Mouse (Mus musculus) limb, embryonic 12.5 days (tissue): ENCODE measurements at regions not wholly inside any gene's neighbourhood (a gene's known extent, or its start where the extent isn't known, plus 50 kb on each side); places are given as distances from the start of the nearest gene placed in this dataset.
A peak's percentile ranks its signal among the peaks of the same experiment; 100 is the strongest.

Source experiments
- ATAC-seq: fragments of 200-750 bp; cut with Nextera tagmentation; 2 replicates; pipeline ENCODE4 v1.8.0; 2017; ENCODE audit warnings: low read depth, moderate TSS enrichment; ENCODE audit not compliant: insufficient number of reproducible peaks, insufficient read depth, low FRiP score, low TSS enrichment
- H3K27ac ChIP-seq: fragments of 300-500 bp; sonication (generic); 2 replicates; pipeline ENCODE4 v1.5.1; 2016; ENCODE audit warnings: mild to moderate bottlenecking, moderate library complexity
- H3K27me3 ChIP-seq: fragments of 300-500 bp; sonication (generic); 2 replicates; pipeline ENCODE4 v1.6.1; 2016; ENCODE audit warnings: mild to moderate bottlenecking, moderate library complexity
- H3K36me3 ChIP-seq: fragments of 300-500 bp; sonication (generic); 2 replicates; pipeline ENCODE4 v1.6.1; 2016; ENCODE audit warnings: mild to moderate bottlenecking, moderate library complexity
- H3K4me1 ChIP-seq: fragments of 300-500 bp; sonication (generic); replicated peaks from 2 replicates; pipeline ENCODE4 v1.6.1; 2016
- H3K4me2 ChIP-seq: fragments of 300-500 bp; sonication (generic); 2 replicates; pipeline ENCODE4 v1.6.1; 2016; ENCODE audit warnings: mild to moderate bottlenecking, moderate library complexity
- H3K4me3 ChIP-seq: fragments of 300-500 bp; sonication (generic); replicated peaks from 2 replicates; pipeline ENCODE4 v1.5.1; 2016; ENCODE audit warnings: mild to moderate bottlenecking
- H3K9ac ChIP-seq: fragments of 300-500 bp; sonication (generic); replicated peaks from 2 replicates; pipeline ENCODE4 v1.6.1; 2016; ENCODE audit warnings: mild to moderate bottlenecking, moderate library complexity
- H3K9me3 ChIP-seq: fragments of 300-500 bp; sonication (generic); 2 replicates; pipeline ENCODE4 v1.6.1; 2016; ENCODE audit warnings: mild to moderate bottlenecking, moderate library complexity
- WGBS: fragments of 180-500 bp; shearing (Covaris S2); methylation state at CpG from one replicate; pipeline ENCODE4 v1.1.7; 2016; 5-methylcytosine and 5-hydroxymethylcytosine counted together

DNA sequence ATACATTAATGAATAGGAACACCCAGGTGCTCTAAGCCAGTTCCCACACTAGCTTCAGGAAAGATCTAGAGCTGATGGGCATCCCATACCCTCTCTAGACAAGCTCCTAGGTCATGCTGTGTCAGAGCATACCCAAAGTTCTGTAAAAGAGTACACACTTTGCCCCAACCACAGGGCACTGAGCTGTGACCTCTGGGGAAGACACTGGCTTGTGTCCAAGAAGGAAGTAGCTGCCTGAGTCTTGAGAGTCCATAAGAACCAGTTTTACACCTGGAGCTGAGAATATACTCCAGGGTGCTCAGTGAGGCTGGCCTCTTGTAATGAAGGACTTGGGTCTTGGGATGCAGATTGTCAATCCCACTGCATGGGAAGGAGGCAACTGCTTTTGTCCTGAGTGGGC lies 211.4 kb downstream of the Bcl2l11 start:
- Histone ChIP-seq H3K27ac (no peak overlapping the region), H3K9ac (no peak overlapping the region), H3K4me3 (no peak overlapping the region), H3K9me3 (no peaks in the 10 kb centered on the region), H3K36me3 (no peaks in the 10 kb centered on the region), H3K27me3 (no peaks in the 10 kb centered on the region), H3K4me2 (no peak overlapping the region), H3K4me1 (peaks cover 83% of the 10 kb centered on the region)
- no peak for ATAC-seq

DNA sequence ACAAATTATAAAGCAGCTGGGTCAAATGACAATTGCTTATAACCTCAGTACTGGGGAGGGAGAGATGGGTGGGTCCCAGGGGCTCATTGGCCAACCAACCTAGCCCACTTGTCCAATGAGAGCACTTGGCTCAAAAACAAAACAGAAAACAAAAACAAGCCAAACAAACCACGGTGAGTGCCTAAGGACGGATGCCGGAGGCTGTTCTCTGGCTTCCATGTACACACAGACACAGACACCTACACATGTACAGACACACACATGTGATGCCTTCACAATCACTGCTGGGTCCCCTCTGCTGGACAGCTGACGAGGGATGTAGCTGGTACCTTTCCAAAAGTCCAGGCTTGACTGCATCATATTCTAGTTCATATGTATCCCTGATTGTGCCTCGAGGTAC lies 212.0 kb downstream of the Bcl2l11 start:
- ATAC-seq = no peak
- WGBS = 90% methylated on average over 5 of the region's 5 CpGs
- Histone ChIP-seq H3K4me2 (no peak overlapping the region), H3K36me3 (no peaks in the 10 kb centered on the region), H3K4me1 (peaks cover 77% of the 10 kb centered on the region), H3K27me3 (no peaks in the 10 kb centered on the region), H3K9ac (no peak overlapping the region), H3K27ac (no peak overlapping the region), H3K9me3 (no peaks in the 10 kb centered on the region), H3K4me3 (no peak overlapping the region)

DNA sequence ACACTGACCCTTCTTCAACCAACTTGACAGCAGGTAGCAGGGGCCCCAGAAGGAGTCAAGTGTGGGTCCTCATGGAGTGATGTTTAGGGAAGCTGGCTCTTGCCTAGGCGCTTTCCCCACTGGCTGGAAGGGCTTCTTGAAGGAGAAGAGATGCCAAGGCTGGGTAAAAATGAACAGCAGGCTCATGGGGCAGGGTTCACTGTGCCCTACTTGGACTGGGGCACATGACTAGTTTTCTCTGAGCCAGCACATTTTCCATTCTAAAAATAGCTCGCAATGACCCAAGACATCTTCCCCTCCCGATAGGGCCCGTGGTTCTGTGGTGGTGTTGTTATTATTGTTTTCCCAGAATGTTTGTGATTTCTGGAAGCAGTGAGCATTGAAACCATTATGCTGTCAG lies 212.6 kb downstream of the Bcl2l11 start:
- ATAC-seq = no peak
- H3K4me1 ChIP-seq = peaks cover 71% of the 10 kb centered on the region
- H3K4me3 ChIP-seq = no peak overlapping the region
- no peaks in the 10 kb centered on the region for H3K27me3 ChIP-seq
- H3K9me3 ChIP-seq = no peaks in the 10 kb centered on the region
- H3K27ac ChIP-seq = peak overlapping the region; percentile 93
- no peak overlapping the region for H3K9ac ChIP-seq
- no peaks in the 10 kb centered on the region for H3K36me3 ChIP-seq
- peak overlapping the region; percentile 41; the same call in 1 of the 2 replicates for H3K4me2 ChIP-seq
- 90% methylated on average over 4 of the region's 4 CpGs for WGBS

DNA sequence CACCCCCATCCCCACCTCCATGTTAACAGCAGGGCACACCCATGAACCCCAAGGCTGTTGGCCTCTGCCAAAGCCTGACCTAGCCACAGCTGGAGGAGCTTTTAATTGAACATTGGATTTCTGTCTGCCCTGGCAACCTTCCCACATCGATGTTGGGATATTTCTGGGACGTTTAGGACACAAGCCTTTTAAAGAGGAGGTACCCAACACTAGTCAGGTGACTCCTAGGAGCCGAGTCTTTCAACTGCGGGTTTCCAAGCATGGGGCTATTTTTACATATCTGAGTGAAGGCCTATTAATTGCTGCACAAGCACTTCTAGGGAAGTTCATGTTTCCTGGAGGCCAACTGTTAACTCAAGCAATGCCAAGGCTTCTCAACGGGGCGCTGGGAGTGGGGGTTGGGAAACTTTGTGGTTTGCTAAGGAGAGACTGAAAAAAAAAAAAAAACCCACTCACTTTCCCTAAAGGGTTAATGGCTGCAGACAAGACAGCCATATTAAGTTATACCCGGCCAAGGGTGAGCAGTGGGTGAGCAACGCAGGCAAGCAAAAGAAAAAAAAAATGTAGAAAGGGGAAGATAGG lies 213.3 kb downstream of the Bcl2l11 start:
- H3K4me3 ChIP-seq = no peak overlapping the region
- peaks cover 64% of the 10 kb centered on the region for H3K4me1 ChIP-seq
- H3K9ac ChIP-seq = no peak overlapping the region
- ATAC-seq = peak; percentile 32; the same call in 1 of the 2 replicates
- no peaks in the 10 kb centered on the region for H3K27me3 ChIP-seq
- H3K9me3 ChIP-seq = no peaks in the 10 kb centered on the region
- peak overlapping the region; percentile 93 for H3K27ac ChIP-seq
- H3K36me3 ChIP-seq = no peaks in the 10 kb centered on the region
- 14% methylated on average over 8 of the region's 8 CpGs for WGBS
- peak overlapping the region; percentile 41 for H3K4me2 ChIP-seq

DNA sequence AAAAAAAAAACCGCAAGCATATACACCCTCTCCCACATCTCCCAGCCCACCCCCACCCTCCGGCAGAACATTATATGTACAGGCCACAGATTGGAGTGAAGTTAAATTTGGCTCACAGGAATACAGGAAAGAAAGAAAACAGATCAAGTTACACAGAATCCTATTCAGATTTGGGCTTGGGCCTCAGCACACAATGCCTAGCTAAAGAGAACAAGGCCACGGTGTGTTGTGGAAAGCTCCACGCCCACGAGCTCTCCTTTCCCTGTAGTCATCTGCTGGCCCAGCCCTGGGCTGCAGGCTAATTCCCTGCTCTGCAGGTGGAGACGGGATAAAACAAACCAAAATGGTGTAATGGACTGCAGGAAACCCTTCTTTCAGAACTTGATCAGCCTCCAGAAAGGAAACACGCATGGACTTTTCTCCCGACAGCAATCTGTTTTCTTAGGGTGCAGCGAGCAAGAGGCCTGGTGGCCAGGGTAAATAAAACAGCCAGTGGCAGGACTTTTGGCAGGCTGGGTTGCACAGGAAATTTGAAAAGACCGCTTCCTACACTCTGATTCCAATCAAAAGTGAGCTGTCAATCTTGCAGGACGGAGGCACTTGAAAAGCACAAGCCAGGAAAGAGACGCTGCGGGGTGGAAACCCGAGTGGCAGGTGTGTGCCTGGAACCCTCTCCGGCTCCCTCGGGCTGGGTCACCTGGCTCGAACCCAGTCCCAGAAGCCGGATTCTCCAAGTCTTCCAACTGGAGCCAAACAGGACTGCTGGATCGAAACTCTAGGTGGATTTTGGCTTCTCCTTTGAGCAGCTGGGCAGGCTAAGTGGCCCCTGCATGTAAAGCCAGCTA lies 214.0 kb downstream of the Bcl2l11 start:
- Histone ChIP-seq H3K9me3 (no peaks in the 10 kb centered on the region), H3K4me3 (peak overlapping the region; percentile 15; the same call in 1 of the 2 replicates), H3K9ac (no peak overlapping the region), H3K4me1 (peaks cover 57% of the 10 kb centered on the region), H3K27ac (peak overlapping the region; percentile 93), H3K36me3 (no peaks in the 10 kb centered on the region), H3K4me2 (peak overlapping the region; percentile 41), H3K27me3 (no peaks in the 10 kb centered on the region)
- ATAC-seq = peak; percentile 44; the same call in 1 of the 2 replicates
- WGBS = 33% methylated on average over 19 of the region's 19 CpGs

DNA sequence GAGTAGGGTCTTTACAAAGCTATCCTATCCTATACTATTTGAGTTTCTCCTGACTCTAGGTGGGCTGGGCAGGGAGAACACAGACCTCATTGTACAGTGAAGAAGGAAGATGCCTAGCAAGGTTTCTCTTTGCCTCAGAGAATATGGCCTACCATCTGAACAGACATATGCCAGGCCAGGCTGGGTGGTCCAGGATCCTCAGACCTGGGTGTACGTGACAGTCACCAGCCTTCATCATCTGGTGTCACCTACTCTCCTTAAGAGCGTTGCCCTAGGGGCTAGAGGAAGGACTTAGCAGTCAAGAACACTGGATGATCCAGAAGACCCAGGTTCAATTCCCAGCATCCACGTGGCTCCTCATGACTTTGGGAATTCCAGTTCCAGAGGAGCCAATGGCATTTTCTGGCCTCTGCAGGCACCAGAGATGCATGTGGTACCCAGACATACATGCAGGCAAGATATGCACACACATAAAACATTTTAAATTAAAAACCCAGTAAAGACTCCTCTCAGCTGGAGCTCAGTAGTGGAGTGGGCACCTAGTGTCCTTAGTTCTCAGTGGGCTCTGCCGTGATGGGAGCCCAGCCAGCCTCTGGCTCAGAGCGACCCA lies 214.9 kb downstream of the Bcl2l11 start:
- Histone ChIP-seq H3K4me2 (peak overlapping the region; percentile 41), H3K9me3 (no peaks in the 10 kb centered on the region), H3K27me3 (no peaks in the 10 kb centered on the region), H3K9ac (no peak overlapping the region), H3K4me3 (no peak overlapping the region), H3K4me1 (peaks cover 56% of the 10 kb centered on the region), H3K36me3 (no peaks in the 10 kb centered on the region), H3K27ac (peak overlapping the region; percentile 93)
- ATAC-seq = no peak
- 88% methylated on average over 5 of the region's 5 CpGs for WGBS

DNA sequence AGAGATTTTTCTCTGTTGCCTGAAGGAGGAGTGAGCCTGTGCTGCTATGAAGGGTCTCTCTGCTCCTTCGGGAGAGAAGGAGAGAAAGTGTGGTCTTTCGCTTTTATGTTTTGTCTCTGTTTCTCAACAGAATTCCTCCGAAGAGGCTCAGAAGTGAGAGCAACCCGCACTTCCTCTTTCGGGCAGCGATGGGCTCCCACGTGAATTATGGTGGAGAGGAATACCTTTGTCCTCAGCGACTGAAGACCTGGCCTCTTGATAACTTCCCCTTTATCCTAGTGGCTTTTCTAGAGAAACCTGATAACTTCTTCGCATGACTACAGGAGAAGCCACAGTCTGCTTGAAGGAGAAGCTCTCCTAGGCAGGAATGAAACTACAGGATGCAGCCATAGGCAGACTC lies 216.4 kb downstream of the Bcl2l11 start:
- Histone ChIP-seq H3K9me3 (no peaks in the 10 kb centered on the region; the same call in 1 of the 2 replicates), H3K27ac (no peak overlapping the region), H3K36me3 (no peaks in the 10 kb centered on the region), H3K4me1 (peaks cover 50% of the 10 kb centered on the region), H3K27me3 (no peaks in the 10 kb centered on the region), H3K4me2 (no peak overlapping the region), H3K9ac (no peak overlapping the region), H3K4me3 (no peak overlapping the region)
- WGBS = 77% methylated on average over 9 of the region's 9 CpGs
- no peak for ATAC-seq

DNA sequence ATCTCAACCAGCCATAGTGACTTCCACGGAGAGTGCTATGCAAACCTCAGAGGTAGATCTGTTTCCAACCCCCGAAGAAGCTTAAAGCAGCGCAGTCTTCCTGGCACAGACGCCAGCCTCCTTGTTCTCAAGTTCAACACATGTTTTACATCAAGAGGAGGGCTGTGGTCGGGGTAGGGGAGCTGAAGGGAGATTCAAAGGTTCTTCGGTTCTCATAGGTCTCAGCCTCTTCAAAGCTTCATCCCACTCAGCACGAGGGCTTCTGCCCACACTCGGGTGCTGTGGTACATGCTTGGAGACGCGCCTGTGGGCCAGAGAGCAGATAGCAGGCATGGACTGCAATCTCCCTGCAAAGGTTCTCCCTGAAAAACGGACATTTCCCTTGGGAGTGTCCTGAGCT lies 219.7 kb downstream of the Bcl2l11 start:
- Histone ChIP-seq H3K27ac (0 out of 2 replicates have a peak overlapping the region, but pooled peaks have one; percentile 20), H3K4me3 (no peak overlapping the region), H3K9ac (no peak overlapping the region), H3K27me3 (no peaks in the 10 kb centered on the region), H3K4me1 (peaks cover 19% of the 10 kb centered on the region), H3K4me2 (no peak overlapping the region), H3K9me3 (no peaks in the 10 kb centered on the region; the same call in 1 of the 2 replicates), H3K36me3 (no peaks in the 10 kb centered on the region)
- WGBS = 32% methylated on average over 11 of the region's 11 CpGs
- ATAC-seq = 0 out of 2 replicates have a peak, but pooled peaks have one; percentile 20

DNA sequence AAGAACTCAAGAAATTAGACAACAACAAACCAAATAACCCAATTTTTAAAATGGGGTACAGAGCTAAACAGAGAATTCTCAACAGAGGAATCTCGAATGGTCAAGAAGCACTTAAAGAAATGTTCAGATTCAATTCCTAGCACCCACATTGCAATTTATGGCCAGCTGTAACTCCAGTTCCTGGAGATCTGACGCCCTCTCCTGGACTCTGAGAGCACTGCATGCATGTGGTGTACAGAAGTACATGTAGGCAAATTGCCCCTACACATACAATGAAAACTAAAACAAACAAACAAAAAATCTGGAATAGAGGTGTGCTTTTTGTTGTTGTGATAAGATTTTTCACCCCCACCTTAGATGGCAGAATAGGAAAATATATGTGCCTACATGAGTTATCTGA lies 222.7 kb downstream of the Bcl2l11 start:
- Histone ChIP-seq H3K9me3 (no peaks in the 10 kb centered on the region; the same call in 1 of the 2 replicates), H3K27me3 (no peaks in the 10 kb centered on the region), H3K4me2 (no peak overlapping the region), H3K4me3 (no peak overlapping the region), H3K9ac (no peak overlapping the region), H3K36me3 (no peaks in the 10 kb centered on the region), H3K27ac (no peak overlapping the region), H3K4me1 (peaks cover 10% of the 10 kb centered on the region)
- 68% methylated on average over 2 of the region's 2 CpGs for WGBS
- no peak for ATAC-seq

DNA sequence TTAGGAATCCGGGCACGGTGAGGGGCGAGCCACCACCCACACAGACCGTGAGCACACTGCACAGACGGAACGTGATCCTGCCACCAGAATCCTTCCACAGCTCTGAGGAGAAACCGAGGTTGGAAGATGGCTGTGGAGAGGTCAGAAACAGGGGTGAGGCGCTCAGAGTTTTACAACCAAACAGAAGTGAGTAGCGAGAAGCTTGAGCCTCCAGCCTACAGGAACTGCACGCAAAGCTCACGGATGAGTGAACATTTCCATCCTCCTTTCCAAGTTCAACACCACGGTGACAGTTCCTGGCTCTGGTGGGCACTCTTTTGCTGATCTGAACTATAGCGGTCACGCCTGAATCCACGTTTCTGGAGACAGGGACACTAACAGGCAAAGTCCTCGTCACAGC lies 225.6 kb downstream of the Bcl2l11 start:
- no peak for ATAC-seq
- H3K4me1 ChIP-seq = no peaks in the 10 kb centered on the region
- no peak overlapping the region for H3K4me2 ChIP-seq
- H3K27me3 ChIP-seq = no peaks in the 10 kb centered on the region
- H3K36me3 ChIP-seq = no peaks in the 10 kb centered on the region
- 81% methylated on average over 16 of the region's 16 CpGs for WGBS
- no peaks in the 10 kb centered on the region; the same call in 1 of the 2 replicates for H3K9me3 ChIP-seq
- H3K9ac ChIP-seq = no peak overlapping the region
- no peak overlapping the region for H3K27ac ChIP-seq
- H3K4me3 ChIP-seq = no peak overlapping the region

DNA sequence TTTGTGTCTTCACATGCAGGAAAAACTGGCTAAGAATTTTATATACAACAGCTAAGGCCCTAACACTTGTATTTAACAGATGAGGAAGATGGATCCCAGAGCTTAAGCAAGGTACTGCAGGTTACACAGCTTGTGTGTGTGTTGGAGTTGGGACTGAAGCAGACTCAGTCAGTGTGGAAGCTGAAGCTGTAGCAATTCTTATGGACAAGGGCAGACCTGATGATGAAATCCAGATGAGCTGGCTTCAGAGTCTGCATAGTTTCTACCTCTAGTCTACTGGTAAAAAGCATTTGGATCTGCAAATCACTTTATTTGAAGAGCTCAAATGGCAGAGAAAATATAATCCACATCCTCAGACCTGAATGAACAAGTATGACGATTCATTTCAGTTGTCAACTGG lies 226.7 kb downstream of the Bcl2l11 start:
- 64% methylated on average over 1 of the region's 1 CpGs for WGBS
- H3K36me3 ChIP-seq = no peaks in the 10 kb centered on the region
- H3K9ac ChIP-seq = no peak overlapping the region
- H3K4me3 ChIP-seq = no peak overlapping the region
- no peaks in the 10 kb centered on the region for H3K4me1 ChIP-seq
- H3K4me2 ChIP-seq = no peak overlapping the region
- H3K27me3 ChIP-seq = no peaks in the 10 kb centered on the region
- H3K27ac ChIP-seq = no peak overlapping the region
- ATAC-seq = no peak
- H3K9me3 ChIP-seq = no peaks in the 10 kb centered on the region
